Mouse (Mus musculus) ES-E14 (cell line): Measurements from ENCODE around the gene Rreb1.

Experiments used
- CHD2 ChIP-seq: IDR thresholded peaks from 2 replicates; pipeline ENCODE4 v1.6.1; 2014; ENCODE audit warnings: mild to moderate bottlenecking, low read depth, low read length, inconsistent platforms
- HCFC1 ChIP-seq: IDR thresholded peaks from 2 replicates; pipeline ENCODE4 v1.6.1; 2012; ENCODE audit warnings: low read length, inconsistent platforms, borderline replicate concordance; ENCODE audit not compliant: insufficient read depth
- ZC3H11A ChIP-seq: IDR thresholded peaks from 2 replicates; pipeline ENCODE4 v1.6.1; 2012; ENCODE audit warnings: low read depth, mild to moderate bottlenecking, inconsistent platforms, low read length, borderline replicate concordance
- ZNF384 ChIP-seq: IDR thresholded peaks from 2 replicates; pipeline ENCODE4 v1.6.1; 2012; ENCODE audit warnings: low read depth, low read length, inconsistent platforms

DNA sequence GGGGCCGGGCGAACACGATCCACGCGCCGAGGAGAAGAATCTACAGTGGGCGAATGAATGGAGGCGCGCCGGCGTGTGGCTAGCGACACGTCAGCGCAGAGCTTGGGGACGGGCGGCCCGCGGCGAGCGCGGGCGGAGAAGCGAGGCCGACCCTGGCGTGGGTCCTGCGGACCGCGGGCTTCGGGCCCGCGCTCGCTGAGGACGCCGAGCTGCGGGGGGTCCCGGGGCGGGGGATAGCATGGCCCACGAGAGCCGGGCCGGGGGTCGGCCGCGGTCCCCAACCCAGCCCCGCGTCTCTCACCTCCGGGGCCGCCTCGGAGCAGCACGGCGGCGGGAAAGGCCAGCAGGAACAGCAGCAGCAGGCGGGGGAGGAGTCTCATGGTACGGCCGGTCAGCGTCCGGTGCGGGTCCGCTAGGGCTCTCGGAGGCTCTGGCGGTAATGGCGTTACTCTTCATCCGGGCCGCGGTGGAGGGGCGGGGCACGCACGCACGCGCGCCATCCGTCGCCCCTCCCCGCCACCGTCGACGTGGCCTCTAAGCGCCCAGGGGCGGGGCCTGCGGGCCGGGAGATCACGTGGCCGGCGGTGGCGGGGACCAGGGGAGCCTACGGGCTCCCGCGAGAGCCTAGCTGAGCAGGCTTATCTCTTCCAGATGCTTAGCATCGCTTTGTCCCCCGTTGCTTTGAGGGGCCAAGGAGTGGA is 215.7 kb downstream of the Rreb1 start, which contains the start of gene Ssr1:
- TF ChIP-seq CHD2 (no peak), ZNF384 (no peak), HCFC1 (peak; percentile 58; the same call in 1 of the 2 replicates), ZC3H11A (no peak)
